Mouse (Mus musculus): ENCODE data around the gene Phf20. TPM values are rescaled to one million over a fixed set of nuclear protein-coding genes. Genes with fewer than 3 reads are reported as not detected.
"Not testable (repeated sequence)": the region's sequence is repeated elsewhere in the genome, so short reads cannot be mapped to it uniquely, and the experiment has no call there.

Phf20 gene
- polyA plus RNA-seq, 1 experiment from 2014 or later = 83.9 TPM

DNA sequence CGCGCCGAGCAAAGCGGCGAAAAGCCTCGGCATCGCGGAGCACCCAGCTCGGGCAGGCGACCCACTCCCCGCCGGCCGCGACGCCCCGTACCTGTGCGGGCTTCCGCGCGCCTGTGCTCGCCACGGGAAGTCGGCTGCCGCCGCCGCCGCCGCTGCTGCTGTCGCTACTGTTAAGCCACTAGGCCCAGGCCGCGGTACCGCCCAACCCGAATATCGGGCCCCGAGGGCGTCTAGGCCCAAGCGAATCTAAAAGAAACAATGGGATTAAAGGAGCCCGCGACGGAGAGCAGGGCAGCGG lies 16.5 kb upstream of the Phf20 start:
- H3K36me3 ChIP-seq (ENCODE audit: control insufficient read depth, insufficient read depth, low read length) = peaks cover 4% of the 10 kb centered on the region
- ATAC-seq (ENCODE audit: insufficient read depth, low FRiP score, low TSS enrichment) (peak; percentile 32), DNase-seq (ENCODE audit: low spot score) (no peak)
- under 1% methylated on average over 41 of the region's 41 CpGs for WGBS
- H3K4me1 ChIP-seq (ENCODE audit: control insufficient read depth, insufficient read depth, low read length) = peaks cover 11% of the 10 kb centered on the region; the same call in 1 of the 2 replicates
- peak overlapping the region; percentile 88 for H3K4me3 ChIP-seq (ENCODE audit: low read depth, low read length)
- H3K27me3 ChIP-seq (ENCODE audit: control insufficient read depth, insufficient read depth, low read length) = no peaks in the 10 kb centered on the region
- no peaks in the 10 kb centered on the region for H3K9me3 ChIP-seq (ENCODE audit: control insufficient read depth, low read length)
- H3K27ac ChIP-seq (ENCODE audit: low read depth, low read length) = peak overlapping the region; percentile 85
- H3K9ac ChIP-seq (ENCODE audit: low read length) = peak overlapping the region; percentile 100
- H3K4me2 ChIP-seq (ENCODE audit: low read depth) = no peak overlapping the region; the same call in 1 of the 2 replicates

DNA sequence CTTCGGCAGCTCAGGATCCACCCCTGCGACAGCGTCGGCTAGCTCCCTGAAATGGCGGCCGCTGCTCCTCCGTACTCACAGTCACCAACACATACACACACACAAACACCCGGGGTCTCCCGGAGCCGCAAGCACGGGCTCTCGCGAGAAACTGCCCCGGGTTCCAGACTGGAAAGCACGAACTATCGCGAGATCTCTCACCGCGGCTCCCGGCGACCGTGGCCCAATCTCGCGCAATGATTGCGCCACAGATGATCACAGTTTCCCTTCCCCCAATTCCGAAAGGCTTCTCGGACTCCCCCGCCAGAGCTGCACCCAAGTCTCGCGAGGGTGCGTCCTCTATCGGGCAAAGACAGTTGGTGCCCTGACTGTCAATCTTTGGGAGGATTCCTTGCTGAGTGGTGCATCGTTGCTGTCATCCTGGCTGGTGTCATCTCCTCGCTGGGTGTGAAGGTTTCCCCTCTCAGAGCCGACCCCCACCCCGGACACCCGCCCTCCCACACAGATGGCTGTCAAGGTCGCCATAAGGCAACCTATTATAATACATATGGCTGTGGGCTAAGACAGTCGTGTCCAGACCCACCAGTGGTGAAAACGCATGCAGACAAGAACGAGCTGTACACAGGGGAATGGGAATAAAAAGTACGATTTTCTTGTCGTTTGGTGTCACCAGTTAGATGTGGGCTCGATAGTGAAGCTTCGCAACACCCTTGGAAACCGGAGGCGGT lies 16.0 kb upstream of the Phf20 start, which contains the start of gene Rbm39:
TSS of gene Rbm39 (minus strand) at position 145 of the 728 bp plus-strand sequence.
- under 1% methylated on average over 47 of the region's 47 CpGs for WGBS
- peak within 1 kb of the TSS; percentile 70 for H3K4me2 ChIP-seq (ENCODE audit: low read depth)
- peaks cover 11% of the 10 kb centered on the region; the same call in 1 of the 2 replicates for H3K4me1 ChIP-seq (ENCODE audit: control insufficient read depth, insufficient read depth, low read length)
- H3K27ac ChIP-seq (ENCODE audit: low read depth, low read length) = peak within 1 kb of the TSS; percentile 85
- no peaks in the 10 kb centered on the region for H3K27me3 ChIP-seq (ENCODE audit: control insufficient read depth, insufficient read depth, low read length)
- ATAC-seq (ENCODE audit: insufficient read depth, low FRiP score, low TSS enrichment) = peak; percentile 97
- DNase-seq (ENCODE audit: low spot score) = peak; percentile 100
- H3K36me3 ChIP-seq (ENCODE audit: control insufficient read depth, insufficient read depth, low read length) = peaks cover 4% of the 10 kb centered on the region
- peak within 1 kb of the TSS; percentile 88 for H3K4me3 ChIP-seq (ENCODE audit: low read depth, low read length)
- H3K9me3 ChIP-seq (ENCODE audit: control insufficient read depth, low read length) = no peaks in the 10 kb centered on the region
- H3K9ac ChIP-seq (ENCODE audit: low read length) = peak within 1 kb of the TSS; percentile 100

DNA sequence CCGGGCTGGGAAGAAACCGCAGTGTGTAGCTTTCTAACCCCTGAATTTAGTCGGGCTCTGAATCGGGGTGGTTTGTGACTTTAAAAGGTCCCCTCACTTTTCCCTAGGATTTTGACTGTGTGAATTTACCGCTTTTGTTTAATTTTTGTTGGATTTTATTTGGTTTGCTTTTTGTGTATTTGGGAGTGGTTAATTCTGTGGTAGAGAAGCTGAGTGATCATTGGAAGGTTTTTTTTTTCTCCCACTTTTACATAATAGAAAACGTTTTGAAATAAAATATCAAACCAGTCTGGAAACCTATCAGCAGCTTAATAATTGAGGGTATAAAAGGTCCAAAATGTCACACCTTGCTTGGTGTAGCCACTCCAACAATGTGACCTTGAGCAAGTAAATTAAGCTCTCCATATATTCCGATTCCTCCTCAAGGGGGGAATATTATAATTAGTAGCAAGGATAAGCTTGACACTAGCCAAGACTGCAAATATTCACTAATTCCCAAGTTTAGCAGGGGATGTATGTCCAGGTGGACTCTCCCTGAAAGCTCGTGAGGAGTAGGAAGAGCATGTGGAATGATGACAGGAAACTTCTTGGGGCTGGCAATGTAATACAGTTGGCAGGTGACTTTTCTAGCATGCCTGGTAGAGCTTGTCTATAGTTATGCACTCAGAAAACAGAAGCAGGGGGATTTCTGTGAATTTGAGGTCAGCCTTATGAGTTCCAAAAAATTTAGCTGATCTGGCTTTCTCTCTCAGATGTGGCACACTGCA lies 15.3 kb upstream of the Phf20 start:
- Histone ChIP-seq H3K4me1 (ENCODE audit: control insufficient read depth, insufficient read depth, low read length) (peaks cover 11% of the 10 kb centered on the region; the same call in 1 of the 2 replicates), H3K4me2 (ENCODE audit: low read depth) (peak overlapping the region; percentile 70), H3K4me3 (ENCODE audit: low read depth, low read length) (peak overlapping the region; percentile 88), H3K36me3 (ENCODE audit: control insufficient read depth, insufficient read depth, low read length) (peaks cover 4% of the 10 kb centered on the region), H3K27ac (ENCODE audit: low read depth, low read length) (peak overlapping the region; percentile 85), H3K9ac (ENCODE audit: low read length) (peak overlapping the region; percentile 100), H3K9me3 (ENCODE audit: control insufficient read depth, low read length) (no peaks in the 10 kb centered on the region), H3K27me3 (ENCODE audit: control insufficient read depth, insufficient read depth, low read length) (no peaks in the 10 kb centered on the region)
- 21% methylated on average over 8 of the region's 8 CpGs for WGBS
- DNase-seq (ENCODE audit: low spot score) (no peak), ATAC-seq (ENCODE audit: insufficient read depth, low FRiP score, low TSS enrichment) (no peak)

DNA sequence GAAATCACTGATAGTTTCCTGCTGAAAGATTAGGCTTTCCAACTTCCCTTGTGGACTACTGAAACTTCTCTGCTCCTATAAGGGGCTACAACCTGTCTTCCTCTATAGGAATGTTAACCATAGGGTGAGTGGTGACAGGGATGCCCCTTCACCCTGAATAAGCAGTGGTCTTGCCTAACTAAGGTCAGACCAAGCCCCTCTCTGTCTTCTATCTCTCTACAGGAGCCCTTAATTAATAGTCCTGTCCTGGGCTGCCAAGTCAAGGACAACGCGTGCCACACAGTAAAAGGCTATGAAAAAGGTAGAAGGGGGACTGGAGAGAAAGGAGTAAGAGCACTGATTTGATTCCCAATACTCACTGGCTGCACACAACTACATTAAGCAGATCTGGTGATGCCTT lies 14.7 kb upstream of the Phf20 start:
- WGBS = 56% methylated on average over 2 of the region's 2 CpGs
- H3K27ac ChIP-seq (ENCODE audit: low read depth, low read length) = no peak overlapping the region
- H3K4me3 ChIP-seq (ENCODE audit: low read depth, low read length) = no peak overlapping the region
- H3K27me3 ChIP-seq (ENCODE audit: control insufficient read depth, insufficient read depth, low read length) = no peaks in the 10 kb centered on the region
- peaks cover 4% of the 10 kb centered on the region for H3K36me3 ChIP-seq (ENCODE audit: control insufficient read depth, insufficient read depth, low read length)
- no peak for DNase-seq (ENCODE audit: low spot score)
- ATAC-seq (ENCODE audit: insufficient read depth, low FRiP score, low TSS enrichment) = no peak
- no peaks in the 10 kb centered on the region for H3K9me3 ChIP-seq (ENCODE audit: control insufficient read depth, low read length)
- no peak overlapping the region for H3K4me2 ChIP-seq (ENCODE audit: low read depth)
- peaks cover 11% of the 10 kb centered on the region; the same call in 1 of the 2 replicates for H3K4me1 ChIP-seq (ENCODE audit: control insufficient read depth, insufficient read depth, low read length)
- no peak overlapping the region for H3K9ac ChIP-seq (ENCODE audit: low read length)

DNA sequence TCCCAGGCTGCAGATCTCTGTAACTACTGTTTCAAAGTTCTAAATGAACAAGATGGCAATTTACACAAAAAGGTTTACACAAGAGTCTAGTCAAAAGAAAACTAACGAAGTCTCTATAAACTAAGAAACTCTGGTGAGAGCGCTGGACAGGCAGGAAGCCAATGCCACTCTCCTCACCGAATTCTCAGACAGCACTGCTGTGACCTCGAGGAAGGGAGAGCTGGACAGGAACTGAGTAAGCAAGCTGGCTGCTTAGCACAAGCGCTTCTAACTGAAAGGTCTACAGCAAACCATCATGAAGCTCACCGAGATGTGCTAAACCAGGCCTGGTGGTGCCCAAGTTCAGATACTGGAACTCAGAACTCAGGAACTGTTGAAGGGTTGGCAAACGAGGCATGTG lies 7.0 kb upstream of the Phf20 start:
- 88% methylated on average over 7 of the region's 7 CpGs for WGBS
- not testable (repeated sequence) for H3K9me3 ChIP-seq (ENCODE audit: control insufficient read depth, low read length)

DNA sequence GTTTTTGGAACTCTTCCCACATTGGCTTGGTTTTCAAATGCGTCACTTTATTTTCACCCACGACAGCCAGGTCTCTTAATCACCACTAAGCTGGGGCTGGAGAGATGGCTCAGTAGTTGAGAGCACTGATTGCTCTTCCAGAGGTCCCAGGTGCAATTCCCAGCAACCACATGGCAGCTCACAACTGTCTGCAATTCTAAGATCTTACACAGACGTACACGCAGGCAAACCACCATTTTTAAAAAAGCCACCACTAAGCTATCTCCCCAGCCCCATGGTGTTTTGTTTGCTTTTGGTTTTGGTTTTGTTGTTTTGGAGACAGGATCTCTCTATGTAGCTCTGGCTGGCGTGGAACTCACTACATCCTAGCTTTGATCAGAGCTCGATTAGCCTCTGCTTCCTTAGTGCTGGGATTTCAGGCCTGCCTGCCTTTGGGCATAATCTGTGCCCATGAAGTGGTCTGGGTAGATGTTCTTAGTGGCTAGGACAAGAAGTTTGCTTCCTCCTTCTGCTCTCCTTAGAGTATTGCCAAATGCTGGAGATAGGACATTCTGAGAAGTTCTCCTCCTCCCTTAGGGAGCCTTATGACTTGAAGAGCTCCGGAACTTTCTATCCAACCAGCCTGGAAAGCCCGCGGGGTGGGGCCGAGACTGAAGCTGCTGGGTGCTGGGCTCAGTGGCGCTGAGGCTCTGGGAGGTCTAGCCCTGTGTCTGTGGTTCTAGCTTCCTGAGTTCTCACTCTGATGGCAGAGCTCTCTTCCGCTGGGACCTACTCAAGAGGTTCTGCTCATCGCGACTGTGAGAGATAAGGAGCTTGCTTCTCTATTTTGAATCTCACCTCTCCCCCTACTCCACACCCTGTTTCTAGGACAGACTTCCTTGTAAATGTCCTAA lies 6.0 kb upstream of the Phf20 start:
- no peak overlapping the region for H3K4me3 ChIP-seq (ENCODE audit: low read depth, low read length)
- no peak overlapping the region for H3K9ac ChIP-seq (ENCODE audit: low read length)
- 82% methylated on average over 14 of the region's 14 CpGs for WGBS
- ATAC-seq (ENCODE audit: insufficient read depth, low FRiP score, low TSS enrichment) (no peak), DNase-seq (ENCODE audit: low spot score) (no peak)
- H3K27me3 ChIP-seq (ENCODE audit: control insufficient read depth, insufficient read depth, low read length) = no peaks in the 10 kb centered on the region
- no peak overlapping the region for H3K4me2 ChIP-seq (ENCODE audit: low read depth)
- H3K4me1 ChIP-seq (ENCODE audit: control insufficient read depth, insufficient read depth, low read length) = no peaks in the 10 kb centered on the region
- H3K9me3 ChIP-seq (ENCODE audit: control insufficient read depth, low read length) = no peaks in the 10 kb centered on the region
- H3K36me3 ChIP-seq (ENCODE audit: control insufficient read depth, insufficient read depth, low read length) = no peaks in the 10 kb centered on the region
- H3K27ac ChIP-seq (ENCODE audit: low read depth, low read length) = no peak overlapping the region

More for the DNA sequence above, 7.0 kb upstream of the Phf20 start:
- not testable (repeated sequence) for H3K4me1 ChIP-seq (ENCODE audit: control insufficient read depth, insufficient read depth, low read length); H3K36me3 ChIP-seq (ENCODE audit: control insufficient read depth, insufficient read depth, low read length); DNase-seq (ENCODE audit: low spot score); ATAC-seq (ENCODE audit: insufficient read depth, low FRiP score, low TSS enrichment); H3K4me2 ChIP-seq (ENCODE audit: low read depth); H3K27ac ChIP-seq (ENCODE audit: low read depth, low read length); H3K27me3 ChIP-seq (ENCODE audit: control insufficient read depth, insufficient read depth, low read length); H3K4me3 ChIP-seq (ENCODE audit: low read depth, low read length); H3K9ac ChIP-seq (ENCODE audit: low read length)

DNA sequence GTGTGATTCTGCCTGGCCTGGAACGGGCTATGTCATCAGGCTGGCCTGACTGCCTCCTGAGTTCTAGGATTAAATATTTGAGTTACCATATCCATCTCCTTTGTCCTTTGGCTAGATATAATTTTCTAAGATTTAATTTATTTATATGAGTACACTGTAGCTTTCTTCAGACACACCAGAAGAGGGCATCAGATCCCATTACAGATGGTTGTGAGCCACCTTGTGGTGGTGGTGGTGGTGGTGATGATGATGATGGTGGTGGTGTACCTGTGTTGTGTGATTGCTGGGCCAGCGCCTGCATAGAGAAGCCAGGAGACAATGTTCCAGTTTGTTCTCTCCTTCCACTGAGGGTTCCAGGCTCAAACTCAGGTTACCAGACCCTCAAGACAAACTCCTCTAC lies 4.7 kb upstream of the Phf20 start:
- DNase-seq (ENCODE audit: low spot score) (no peak), ATAC-seq (ENCODE audit: insufficient read depth, low FRiP score, low TSS enrichment) (no peak)
- 89% methylated on average over 2 of the region's 2 CpGs for WGBS
- no peaks in the 10 kb centered on the region for H3K4me1 ChIP-seq (ENCODE audit: control insufficient read depth, insufficient read depth, low read length)
- H3K36me3 ChIP-seq (ENCODE audit: control insufficient read depth, insufficient read depth, low read length) = no peaks in the 10 kb centered on the region
- no peak overlapping the region for H3K27ac ChIP-seq (ENCODE audit: low read depth, low read length)
- no peaks in the 10 kb centered on the region for H3K9me3 ChIP-seq (ENCODE audit: control insufficient read depth, low read length)
- no peak overlapping the region for H3K9ac ChIP-seq (ENCODE audit: low read length)
- H3K4me3 ChIP-seq (ENCODE audit: low read depth, low read length) = no peak overlapping the region
- H3K27me3 ChIP-seq (ENCODE audit: control insufficient read depth, insufficient read depth, low read length) = no peaks in the 10 kb centered on the region
- no peak overlapping the region for H3K4me2 ChIP-seq (ENCODE audit: low read depth)

DNA sequence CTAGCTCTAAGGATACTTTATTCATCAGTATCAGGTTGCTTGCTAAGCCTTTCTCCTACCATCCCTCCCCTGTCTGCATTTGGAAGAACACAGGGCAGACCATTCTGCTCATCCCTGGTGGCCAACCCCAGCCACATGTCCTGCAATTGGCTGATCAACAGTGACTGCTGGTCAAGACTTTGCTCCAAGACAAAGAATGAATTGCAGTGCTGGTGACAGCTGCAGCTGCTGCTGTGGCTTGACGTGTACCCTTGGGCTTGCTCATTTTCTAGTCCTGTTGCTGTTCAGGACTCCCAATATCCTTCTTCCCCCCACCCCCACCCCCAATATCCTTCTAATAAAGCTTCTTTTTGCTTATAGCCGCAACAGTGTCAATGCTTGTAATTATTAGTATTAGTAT lies 4.2 kb upstream of the Phf20 start:
- Histone ChIP-seq H3K36me3 (ENCODE audit: control insufficient read depth, insufficient read depth, low read length) (no peaks in the 10 kb centered on the region), H3K4me2 (ENCODE audit: low read depth) (no peak overlapping the region), H3K27ac (ENCODE audit: low read depth, low read length) (no peak overlapping the region), H3K4me3 (ENCODE audit: low read depth, low read length) (no peak overlapping the region), H3K27me3 (ENCODE audit: control insufficient read depth, insufficient read depth, low read length) (no peaks in the 10 kb centered on the region), H3K4me1 (ENCODE audit: control insufficient read depth, insufficient read depth, low read length) (no peaks in the 10 kb centered on the region), H3K9ac (ENCODE audit: low read length) (no peak overlapping the region), H3K9me3 (ENCODE audit: control insufficient read depth, low read length) (no peaks in the 10 kb centered on the region)
- ATAC-seq (ENCODE audit: insufficient read depth, low FRiP score, low TSS enrichment) (no peak), DNase-seq (ENCODE audit: low spot score) (no peak)
- WGBS = 77% methylated on average over 2 of the region's 2 CpGs

Measured in neural tube, embryonic 11.5 days (tissue).